Mouse (Mus musculus) forebrain, embryonic 15.5 days (tissue): ENCODE measurements at regions not wholly inside any gene's neighbourhood (a gene's known extent, or its start where the extent isn't known, plus 50 kb on each side); places are given as distances from the start of the nearest gene placed in this dataset.

Experiments
- ATAC-seq: fragments of 200-750 bp; cut with Nextera tagmentation; replicated peaks from 2 replicates; pipeline ENCODE4 v1.8.0; 2017; ENCODE audit warnings: mild to moderate bottlenecking, moderate TSS enrichment, moderate library complexity
- H3K27ac ChIP-seq: fragments of 300-500 bp; sonication (generic); replicated peaks from 2 replicates; pipeline ENCODE4 v1.5.1; 2015; ENCODE audit warnings: mild to moderate bottlenecking, inconsistent platforms
- H3K27me3 ChIP-seq: fragments of 300-500 bp; sonication (generic); 2 replicates; pipeline ENCODE4 v1.6.1; 2015; ENCODE audit warnings: inconsistent platforms
- H3K36me3 ChIP-seq: fragments of 300-500 bp; sonication (generic); 2 replicates; pipeline ENCODE4 v1.6.1; 2015; ENCODE audit warnings: mild to moderate bottlenecking, inconsistent platforms
- H3K4me1 ChIP-seq: fragments of 300-500 bp; sonication (generic); 2 replicates; pipeline ENCODE4 v1.6.1; 2015; ENCODE audit warnings: inconsistent platforms
- H3K4me2 ChIP-seq: fragments of 300-500 bp; sonication (generic); replicated peaks from 2 replicates; pipeline ENCODE4 v1.6.1; 2015; ENCODE audit warnings: mild to moderate bottlenecking, inconsistent platforms
- H3K4me3 ChIP-seq: fragments of 300-500 bp; sonication (generic); 2 replicates; pipeline ENCODE4 v1.5.1; 2015; ENCODE audit warnings: mild to moderate bottlenecking, inconsistent platforms
- H3K9ac ChIP-seq: fragments of 300-500 bp; sonication (generic); replicated peaks from 2 replicates; pipeline ENCODE4 v1.6.1; 2015; ENCODE audit warnings: mild to moderate bottlenecking, inconsistent platforms
- H3K9me3 ChIP-seq: fragments of 300-500 bp; sonication (generic); 2 replicates; pipeline ENCODE4 v1.6.1; 2016; ENCODE audit warnings: inconsistent platforms
- WGBS: fragments of 180-500 bp; shearing (Covaris S2); methylation state at CpG from one replicate; pipeline ENCODE4 v1.1.7; 2015; ENCODE audit warnings: mixed read lengths; 5-methylcytosine and 5-hydroxymethylcytosine counted together

GRCm38 (mm10) chr3:9159073-9159472, 450.8 kb downstream of the Zfp704 start:
- ATAC-seq: no peak
- Histone ChIP-seq H3K4me3 (no peak overlapping the region), H3K27ac (no peak overlapping the region), H3K4me2 (no peak overlapping the region), H3K9me3 (no peaks in the 10 kb centered on the region), H3K27me3 (no peaks in the 10 kb centered on the region), H3K36me3 (no peaks in the 10 kb centered on the region), H3K9ac (no peak overlapping the region), H3K4me1 (no peaks in the 10 kb centered on the region)
- WGBS: 37% methylated on average over 15 of the region's 15 CpGs

- 86% methylated on average over 7 of the region's 7 CpGs for WGBS
- no peak for ATAC-seq
Measured at GRCm38 (mm10) chr3:9154172-9154571, 455.7 kb downstream of the Zfp704 start.

GRCm38 (mm10) chr3:9153690-9154089, 456.2 kb downstream of the Zfp704 start:
- Histone ChIP-seq H3K27ac (no peak overlapping the region), H3K36me3 (no peaks in the 10 kb centered on the region), H3K27me3 (no peaks in the 10 kb centered on the region), H3K4me1 (no peaks in the 10 kb centered on the region), H3K9ac (no peak overlapping the region), H3K4me2 (no peak overlapping the region), H3K4me3 (no peak overlapping the region), H3K9me3 (no peaks in the 10 kb centered on the region)
- WGBS: 44% methylated on average over 5 of the region's 5 CpGs
- no peak for ATAC-seq

More at GRCm38 (mm10) chr3:9154172-9154571, 455.7 kb downstream of the Zfp704 start:
- H3K9me3 ChIP-seq: no peaks in the 10 kb centered on the region
- H3K36me3 ChIP-seq: no peaks in the 10 kb centered on the region
- no peaks in the 10 kb centered on the region for H3K27me3 ChIP-seq
- H3K4me2 ChIP-seq: no peak overlapping the region
- no peak overlapping the region for H3K27ac ChIP-seq
- no peak overlapping the region for H3K4me3 ChIP-seq
- no peak overlapping the region for H3K9ac ChIP-seq
- no peaks in the 10 kb centered on the region for H3K4me1 ChIP-seq

GRCm38 (mm10) chr3:9152256-9152655, 457.6 kb downstream of the Zfp704 start:
- H3K4me2 ChIP-seq: no peak overlapping the region
- no peaks in the 10 kb centered on the region for H3K36me3 ChIP-seq
- H3K4me3 ChIP-seq: no peak overlapping the region
- no peak for ATAC-seq
- H3K9ac ChIP-seq: no peak overlapping the region
- no peaks in the 10 kb centered on the region for H3K4me1 ChIP-seq
- no peak overlapping the region for H3K27ac ChIP-seq
- WGBS: 44% methylated on average over 1 of the region's 1 CpGs
- H3K27me3 ChIP-seq: no peaks in the 10 kb centered on the region
- H3K9me3 ChIP-seq: no peaks in the 10 kb centered on the region

GRCm38 (mm10) chr3:9151590-9151989, 458.3 kb downstream of the Zfp704 start:
- Histone ChIP-seq H3K4me3 (no peak overlapping the region), H3K36me3 (no peaks in the 10 kb centered on the region), H3K4me1 (no peaks in the 10 kb centered on the region), H3K9me3 (no peaks in the 10 kb centered on the region), H3K27me3 (no peaks in the 10 kb centered on the region), H3K27ac (no peak overlapping the region), H3K9ac (no peak overlapping the region), H3K4me2 (no peak overlapping the region)
- WGBS: 60% methylated on average over 2 of the region's 2 CpGs
- no peak for ATAC-seq

- H3K4me3 ChIP-seq: no peak overlapping the region
- no peak for ATAC-seq
- no peak overlapping the region for H3K27ac ChIP-seq
- H3K27me3 ChIP-seq: no peaks in the 10 kb centered on the region
- H3K9ac ChIP-seq: no peak overlapping the region
- H3K4me1 ChIP-seq: no peaks in the 10 kb centered on the region
- no peaks in the 10 kb centered on the region for H3K36me3 ChIP-seq
- no peaks in the 10 kb centered on the region for H3K9me3 ChIP-seq
- no peak overlapping the region for H3K4me2 ChIP-seq
- WGBS: 94% methylated on average over 5 of the region's 5 CpGs
Measured at GRCm38 (mm10) chr3:9148605-9149004, 461.3 kb downstream of the Zfp704 start.

GRCm38 (mm10) chr3:9146481-9146880, 463.4 kb downstream of the Zfp704 start:
- 37% methylated on average over 6 of the region's 6 CpGs for WGBS
- no peak overlapping the region for H3K27ac ChIP-seq
- H3K4me2 ChIP-seq: no peak overlapping the region
- no peaks in the 10 kb centered on the region for H3K9me3 ChIP-seq
- H3K9ac ChIP-seq: no peak overlapping the region
- no peaks in the 10 kb centered on the region for H3K4me1 ChIP-seq
- H3K4me3 ChIP-seq: no peak overlapping the region
- no peak for ATAC-seq
- H3K27me3 ChIP-seq: no peaks in the 10 kb centered on the region
- H3K36me3 ChIP-seq: no peaks in the 10 kb centered on the region

GRCm38 (mm10) chr3:9145612-9146011, 464.3 kb downstream of the Zfp704 start:
- H3K27me3 ChIP-seq: no peaks in the 10 kb centered on the region
- H3K4me1 ChIP-seq: no peaks in the 10 kb centered on the region
- H3K4me3 ChIP-seq: no peak overlapping the region
- WGBS: 87% methylated on average over 7 of the region's 7 CpGs
- no peaks in the 10 kb centered on the region for H3K36me3 ChIP-seq
- ATAC-seq: no peak
- H3K9me3 ChIP-seq: no peaks in the 10 kb centered on the region
- H3K4me2 ChIP-seq: no peak overlapping the region
- no peak overlapping the region for H3K27ac ChIP-seq
- no peak overlapping the region for H3K9ac ChIP-seq

GRCm38 (mm10) chr3:9141836-9142235, 468.0 kb downstream of the Zfp704 start:
- Histone ChIP-seq H3K27me3 (no peaks in the 10 kb centered on the region), H3K27ac (no peak overlapping the region), H3K36me3 (no peaks in the 10 kb centered on the region), H3K4me1 (peaks cover 10% of the 10 kb centered on the region), H3K4me3 (no peak overlapping the region), H3K9ac (no peak overlapping the region), H3K4me2 (no peak overlapping the region), H3K9me3 (no peaks in the 10 kb centered on the region)
- 62% methylated on average over 5 of the region's 5 CpGs for WGBS
- ATAC-seq: no peak

GRCm38 (mm10) chr3:9137131-9137874, 472.6 kb downstream of the Zfp704 start:
- Histone ChIP-seq H3K9me3 (no peaks in the 10 kb centered on the region), H3K9ac (no peak overlapping the region), H3K4me2 (0 out of 2 replicates have a peak overlapping the region, but pooled peaks have one; percentile 8), H3K27ac (no peak overlapping the region), H3K27me3 (no peaks in the 10 kb centered on the region), H3K4me1 (peaks cover 10% of the 10 kb centered on the region), H3K4me3 (no peak overlapping the region), H3K36me3 (no peaks in the 10 kb centered on the region)
- peak; percentile 85 for ATAC-seq
- 41% methylated on average over 22 of the region's 22 CpGs for WGBS

- H3K27me3 ChIP-seq: no peaks in the 10 kb centered on the region
- no peaks in the 10 kb centered on the region for H3K36me3 ChIP-seq
- no peak overlapping the region for H3K27ac ChIP-seq
- H3K9ac ChIP-seq: no peak overlapping the region
- peaks cover 10% of the 10 kb centered on the region for H3K4me1 ChIP-seq
- H3K4me2 ChIP-seq: no peak overlapping the region
- WGBS: 53% methylated on average over 12 of the region's 12 CpGs
- H3K4me3 ChIP-seq: no peak overlapping the region
- no peaks in the 10 kb centered on the region for H3K9me3 ChIP-seq
- ATAC-seq: no peak
Measured at GRCm38 (mm10) chr3:9133991-9134390, 475.9 kb downstream of the Zfp704 start.

- peaks cover 3% of the 10 kb centered on the region for H3K4me1 ChIP-seq
- no peak overlapping the region for H3K4me2 ChIP-seq
- H3K27ac ChIP-seq: no peak overlapping the region
- no peaks in the 10 kb centered on the region for H3K27me3 ChIP-seq
- no peak overlapping the region for H3K9ac ChIP-seq
- 84% methylated on average over 12 of the region's 12 CpGs for WGBS
- H3K4me3 ChIP-seq: no peak overlapping the region
- no peak for ATAC-seq
- H3K36me3 ChIP-seq: no peaks in the 10 kb centered on the region
- no peaks in the 10 kb centered on the region for H3K9me3 ChIP-seq
Measured at GRCm38 (mm10) chr3:9132104-9132751, 477.7 kb downstream of the Zfp704 start.
